Comparison of ENCODE assay signal across 8 mouse cellular contexts in genomic region chr9:58216402-58216801, GRCm38 (mm10). TPM values are rescaled to one million over a fixed set of nuclear protein-coding genes. Genes with fewer than 3 reads are reported as not detected.
DNase-seq lines count a peak whose midpoint lies in the region; ATAC-seq and TF ChIP-seq lines count a peak whose summit lies in the region.

No protein-coding gene starts in this region.

- TF ChIP-seq RAD21 in CH12.LX (IDR thresholded peaks at IDR 0.05; ENCODE audit: low read depth, low read length), result peak; percentile 54

- no peak overlapping the region for H3K4me2 ChIP-seq in heart, postnatal 0 days (ENCODE audit: low read depth, low read length)
- H3K4me2 ChIP-seq in CH12.LX (ENCODE audit: insufficient read depth, low read depth, poor library complexity, severe bottlenecking), result no peak overlapping the region
- no peak overlapping the region for H3K4me2 ChIP-seq in liver, embryonic 14.5 days (ENCODE audit: low read depth)

- no peaks in the 10 kb centered on the region for H3K27me3 ChIP-seq in heart, postnatal 0 days (ENCODE audit: control insufficient read depth, insufficient read depth, low read length)
- no peaks in the 10 kb centered on the region for H3K27me3 ChIP-seq in CH12.LX (replicated peaks)
- no peaks in the 10 kb centered on the region; the same call in 1 of the 2 replicates for H3K27me3 ChIP-seq in liver, embryonic 14.5 days (ENCODE audit: control insufficient read depth, insufficient read depth, low read length)
- no peaks in the 10 kb centered on the region for H3K27me3 ChIP-seq in small intestine, adult 2 months (ENCODE audit: control insufficient read depth, insufficient read depth, low read length)

- TF ChIP-seq EP300 in heart, postnatal 0 days (IDR thresholded peaks at IDR 0.05; ENCODE audit: low read depth), result no peak
- no peak for TF ChIP-seq EP300 in CH12.LX (IDR thresholded peaks at IDR 0.05; ENCODE audit: low read length)
- no peak for TF ChIP-seq EP300 in liver, embryonic 14.5 days (IDR thresholded peaks at IDR 0.05; ENCODE audit: low read depth)

- no peaks in the 10 kb centered on the region for H3K79me2 ChIP-seq in CH12.LX (replicated peaks; ENCODE audit: control insufficient read depth, extremely low read depth, insufficient read depth, poor library complexity, severe bottlenecking)

- ATAC-seq in heart, postnatal 0 days (ENCODE audit: insufficient read depth, low read depth), result no peak
- ATAC-seq in granulocyte monocyte progenitor cell, adult 5-6 weeks (replicated peaks; ENCODE audit: poor library complexity, severe bottlenecking), result peak; percentile 54; the same call in 1 of the 2 replicates
- ATAC-seq in liver, embryonic 14.5 days (ENCODE audit: insufficient read depth), result no peak

- H3K9ac ChIP-seq in heart, postnatal 0 days (replicated peaks; ENCODE audit: low read depth, low read length), result no peak overlapping the region
- no peak overlapping the region for H3K9ac ChIP-seq in CH12.LX (ENCODE audit: insufficient read depth, low read depth)
- H3K9ac ChIP-seq in liver, embryonic 14.5 days (replicated peaks), result no peak overlapping the region

- TF ChIP-seq POLR2A in CH12.LX (IDR thresholded peaks at IDR 0.05; ENCODE audit: low read depth, low read length), result no peak
- no peak for TF ChIP-seq POLR2A in small intestine, adult 2 months (IDR thresholded peaks at IDR 0.05; ENCODE audit: low read depth, low read length)

- in situ Hi-C loops in CH12.LX (cut with MboI; ENCODE audit: low pct_ligation_motif_present, low pct_unique_long_range_greater_than_20kb, low sequenced_read_pairs), result no loop called here

- H3K4me1 ChIP-seq in heart, postnatal 0 days (ENCODE audit: control insufficient read depth, insufficient read depth), result 0 out of 2 replicates have a peak, but pooled peaks cover 6% of the 10 kb centered on the region
- H3K4me1 ChIP-seq in CH12.LX (ENCODE audit: control insufficient read depth in 1 of 2, insufficient read depth in 2 of 2), result no peaks in the 10 kb centered on the region
- H3K4me1 ChIP-seq in liver, embryonic 14.5 days (replicated peaks; ENCODE audit: control insufficient read depth in 2 of 2, insufficient read depth in 2 of 2, low read length in 1 of 2), result peaks cover 33 to 35% of the 10 kb centered on the region in 2 experiments
- H3K4me1 ChIP-seq in small intestine, adult 2 months (ENCODE audit: control insufficient read depth, insufficient read depth, insufficient read length, low read length), result no peaks in the 10 kb centered on the region; the same call in 1 of the 2 replicates

- peak; percentile 70 for TF ChIP-seq CTCF in heart, postnatal 0 days (IDR thresholded peaks at IDR 0.05; ENCODE audit: low read depth)
- TF ChIP-seq CTCF in CH12.LX (conservative IDR thresholded peaks at IDR 0.05 in 1 of 2, IDR thresholded peaks at IDR 0.05 in 1 of 2; ENCODE audit: low read depth in 2 of 2, low read length in 2 of 2), result peak in 1 of 2 experiments; percentile 67; a peak in 2 of 4 replicates
- TF ChIP-seq CTCF in liver, embryonic 14.5 days (IDR thresholded peaks at IDR 0.05; ENCODE audit: low read depth), result peak; percentile 91
- peak; percentile 31; the same call in 1 of the 2 replicates for TF ChIP-seq CTCF in small intestine, adult 2 months (IDR thresholded peaks at IDR 0.05; ENCODE audit: extremely low read depth, insufficient read length, insufficient replicate concordance, low read depth, low read length)

- H3K4me3 ChIP-seq in heart, postnatal 0 days (ENCODE audit: low read depth, low read length), result no peak overlapping the region
- no peak overlapping the region for H3K4me3 ChIP-seq in CH12.LX (replicated peaks in 1 of 3; ENCODE audit: low read depth in 2 of 3, low read length in 2 of 3, poor library complexity in 1 of 3)
- H3K4me3 ChIP-seq in liver, embryonic 14.5 days (ENCODE audit: insufficient read depth in 1 of 2, low read depth in 2 of 2, low read length in 2 of 2), result no peak overlapping the region
- H3K4me3 ChIP-seq in small intestine, adult 2 months (ENCODE audit: low read depth, low read length), result no peak overlapping the region

- H3K27ac ChIP-seq in heart, postnatal 0 days (ENCODE audit: low read depth), result no peak overlapping the region
- H3K27ac ChIP-seq in CH12.LX (ENCODE audit: insufficient read depth, low read depth), result no peak overlapping the region
- H3K27ac ChIP-seq in liver, embryonic 14.5 days, result no peak overlapping the region
- no peak overlapping the region for H3K27ac ChIP-seq in small intestine, adult 2 months (ENCODE audit: insufficient read depth, low read depth, low read length)

- WGBS in heart, postnatal 0 days, result 52% methylated on average over 6 of the region's 6 CpGs
- 58% methylated on average over 6 of the region's 6 CpGs for WGBS in liver, embryonic 14.5 days (ENCODE audit: insufficient replicate concordance)
- 54% methylated on average over 6 of the region's 6 CpGs for WGBS in small intestine, adult 2 months

- dilution Hi-C loops in CH12.LX (cut with MboI; ENCODE audit: extremely low pct_ligation_motif_present, extremely low pct_unique_long_range_greater_than_20kb, low sequenced_read_pairs), result no loop called here

- intact Hi-C loops in heart, postnatal 36 days (cut with DNase I), result no loop called here

- no peak for DNase-seq in heart, postnatal 0 days (ENCODE audit: low spot score)
- DNase-seq in heart, postnatal 36 days, result no peak
- DNase-seq in CH12.LX (ENCODE audit: extremely low read depth), result peak; percentile 35
- DNase-seq in adrenal gland, postnatal 25 days, result peak; percentile 49
- peak in 1 of 3 experiments; percentile 32 for DNase-seq in liver, embryonic 14.5 days (ENCODE audit: low read depth in 3 of 3, low spot score in 3 of 3)
- no peak for DNase-seq in spleen, adult 12 weeks (ENCODE audit: low spot score)

- H3K36me3 ChIP-seq in heart, postnatal 0 days (replicated peaks; ENCODE audit: control insufficient read depth, insufficient read depth, low read length), result peaks cover 14% of the 10 kb centered on the region
- peaks cover 26 to 42% of the 10 kb centered on the region in 2 experiments for H3K36me3 ChIP-seq in CH12.LX (replicated peaks in 1 of 2; ENCODE audit: control insufficient read depth in 1 of 2, insufficient read depth in 1 of 2, low read length in 1 of 2)
- H3K36me3 ChIP-seq in liver, embryonic 14.5 days (replicated peaks; ENCODE audit: control insufficient read depth, insufficient read depth, low read depth), result peaks cover 14% of the 10 kb centered on the region
- peaks cover 16% of the 10 kb centered on the region for H3K36me3 ChIP-seq in small intestine, adult 2 months (ENCODE audit: control insufficient read depth, insufficient read depth, low read length)

- H3K9me3 ChIP-seq in heart, postnatal 0 days (replicated peaks; ENCODE audit: control insufficient read depth, low read length), result no peaks in the 10 kb centered on the region
- H3K9me3 ChIP-seq in CH12.LX (replicated peaks; ENCODE audit: low read length), result no peaks in the 10 kb centered on the region
- H3K9me3 ChIP-seq in liver, embryonic 14.5 days (ENCODE audit: control insufficient read depth, low read length), result no peaks in the 10 kb centered on the region

RNA-seq across cellular contexts. Expression of gene Islr2, which starts 12.3 kb away (rescaled TPM):
- 0.69 and 0.89 TPM in 2 replicates for total RNA-seq in heart, postnatal 0 days (2014; rRNA removed; ENCODE audit: low replicate concordance)
- polyA plus RNA-seq in heart, postnatal 0 days (2015; fragmentation: Nextera tagmentation; extraction: Ambion mirVana), result 0.08 TPM in 1 of 2 replicates, not detected in the other
- 1 to 10 TPM; 1.4 to 2.3 TPM for total RNA-seq in heart, postnatal 36 days (2021)
- total RNA-seq in CH12.LX (2012; rRNA removed) (not detected in 2 replicates), CH12.LX (2014; rRNA removed) (not detected in 2 replicates)
- 0.35 TPM in 1 of 2 replicates, not detected in the other for polyA plus RNA-seq in CH12.LX (2012; ENCODE audit: insufficient read length, low read depth)
- 0.64 and 1.7 TPM in 2 replicates for total RNA-seq in adrenal gland, postnatal 25 days (2021)
- total RNA-seq in granulocyte monocyte progenitor cell, adult 5-6 weeks (2014; fragmentation: Nextera tagmentation), result not detected in 2 replicates
- not detected in 2 replicates for total RNA-seq in granulocyte monocyte progenitor cell, adult 5-6 weeks (2017)
- polyA plus RNA-seq in liver, embryonic 14.5 days (2012; rRNA removed), result 0.03 and 0.35 TPM in 2 replicates
- polyA plus RNA-seq in liver, embryonic 14.5 days (2014; fragmentation: Nextera tagmentation; extraction: Ambion mirVana), result not detected in 2 replicates
- 0.91 and 1.3 TPM in 2 replicates for polyA plus RNA-seq in small intestine, adult 2 months (2012; rRNA removed)

RNA-seq across cellular contexts. Expression of gene Islr, which starts 12.3 kb away (rescaled TPM):
- total RNA-seq in heart, postnatal 0 days (2014; rRNA removed; ENCODE audit: low replicate concordance), result 21.1 and 39.9 TPM in 2 replicates
- polyA plus RNA-seq in heart, postnatal 0 days (2015; fragmentation: Nextera tagmentation; extraction: Ambion mirVana), result 14.4 and 16.3 TPM in 2 replicates
- total RNA-seq in heart, postnatal 36 days (2021), result 10 to 100 TPM; 28.5 to 30.4 TPM
- total RNA-seq in CH12.LX (2012; rRNA removed) (not detected in 2 replicates), CH12.LX (2014; rRNA removed) (not detected in 2 replicates)
- polyA plus RNA-seq in CH12.LX (2012; ENCODE audit: insufficient read length, low read depth), result not detected in 2 replicates
- 10.0 and 13.3 TPM in 2 replicates for total RNA-seq in adrenal gland, postnatal 25 days (2021)
- 0.17 TPM in 1 of 2 replicates, not detected in the other for total RNA-seq in granulocyte monocyte progenitor cell, adult 5-6 weeks (2014; fragmentation: Nextera tagmentation)
- not detected in 2 replicates for total RNA-seq in granulocyte monocyte progenitor cell, adult 5-6 weeks (2017)
- polyA plus RNA-seq in liver, embryonic 14.5 days (2012; rRNA removed), result 3.3 and 3.6 TPM in 2 replicates
- polyA plus RNA-seq in liver, embryonic 14.5 days (2014; fragmentation: Nextera tagmentation; extraction: Ambion mirVana), result 1.1 and 1.7 TPM in 2 replicates
- polyA plus RNA-seq in small intestine, adult 2 months (2012; rRNA removed), result 27.5 and 31.4 TPM in 2 replicates

RNA-seq across cellular contexts. Expression of gene Pml, which starts 33.2 kb away (rescaled TPM):
- total RNA-seq in heart, postnatal 0 days (2014; rRNA removed; ENCODE audit: low replicate concordance), result 11.4 and 15.0 TPM in 2 replicates
- 5.2 and 5.6 TPM in 2 replicates for polyA plus RNA-seq in heart, postnatal 0 days (2015; fragmentation: Nextera tagmentation; extraction: Ambion mirVana)
- total RNA-seq in heart, postnatal 36 days (2021), result 1 to 10 TPM; 8.3 to 9.5 TPM
- total RNA-seq in CH12.LX (2012; rRNA removed) (21.2 and 26.6 TPM in 2 replicates), CH12.LX (2014; rRNA removed) (6.4 and 8.3 TPM in 2 replicates)
- 54.1 and 56.9 TPM in 2 replicates for polyA plus RNA-seq in CH12.LX (2012; ENCODE audit: insufficient read length, low read depth)
- 23.6 and 35.1 TPM in 2 replicates for total RNA-seq in adrenal gland, postnatal 25 days (2021)
- total RNA-seq in granulocyte monocyte progenitor cell, adult 5-6 weeks (2014; fragmentation: Nextera tagmentation), result 49.9 and 57.2 TPM in 2 replicates
- total RNA-seq in granulocyte monocyte progenitor cell, adult 5-6 weeks (2017), result 9.3 and 10.1 TPM in 2 replicates
- 16.7 and 17.6 TPM in 2 replicates for polyA plus RNA-seq in liver, embryonic 14.5 days (2012; rRNA removed)
- 17.1 and 19.3 TPM in 2 replicates for polyA plus RNA-seq in liver, embryonic 14.5 days (2014; fragmentation: Nextera tagmentation; extraction: Ambion mirVana)
- 18.4 and 45.0 TPM in 2 replicates for polyA plus RNA-seq in small intestine, adult 2 months (2012; rRNA removed)

RNA-seq across cellular contexts. Expression of gene Stoml1, which starts 36.6 kb away (rescaled TPM):
- 16.4 and 52.8 TPM in 2 replicates for total RNA-seq in heart, postnatal 0 days (2014; rRNA removed; ENCODE audit: low replicate concordance)
- polyA plus RNA-seq in heart, postnatal 0 days (2015; fragmentation: Nextera tagmentation; extraction: Ambion mirVana), result 21.7 and 23.3 TPM in 2 replicates
- total RNA-seq in heart, postnatal 36 days (2021), result 10 to 100 TPM; 10.2 to 10.4 TPM
- total RNA-seq in CH12.LX (2012; rRNA removed) (40.7 and 41.1 TPM in 2 replicates), CH12.LX (2014; rRNA removed) (35.3 and 35.4 TPM in 2 replicates)
- 34.0 and 35.4 TPM in 2 replicates for polyA plus RNA-seq in CH12.LX (2012; ENCODE audit: insufficient read length, low read depth)
- 18.2 and 29.6 TPM in 2 replicates for total RNA-seq in adrenal gland, postnatal 25 days (2021)
- total RNA-seq in granulocyte monocyte progenitor cell, adult 5-6 weeks (2014; fragmentation: Nextera tagmentation), result 10.4 and 11.6 TPM in 2 replicates
- total RNA-seq in granulocyte monocyte progenitor cell, adult 5-6 weeks (2017), result 6.3 and 17.7 TPM in 2 replicates
- 4.1 and 4.8 TPM in 2 replicates for polyA plus RNA-seq in liver, embryonic 14.5 days (2012; rRNA removed)
- 2.5 and 3.8 TPM in 2 replicates for polyA plus RNA-seq in liver, embryonic 14.5 days (2014; fragmentation: Nextera tagmentation; extraction: Ambion mirVana)
- polyA plus RNA-seq in small intestine, adult 2 months (2012; rRNA removed), result 9.9 and 21.3 TPM in 2 replicates

Comparison
In these comparisons a context has a peak if more than half of its experiments do, and no peak if none do; other contexts are left out.
1. DNase-seq: peak in CH12.LX (single experiment) and adrenal gland, postnatal 25 days (single experiment); none in heart, postnatal 0 days (single experiment), heart, postnatal 36 days (0 of 2) and spleen, adult 12 weeks (single experiment).